Mouse (Mus musculus) E14TG2a.4 (cell line): Measurements from ENCODE around the gene Baz1a.

Source experiments
- CTCF ChIP-seq: conservative IDR thresholded peaks from 2 replicates; pipeline ENCODE4 v1.5.1; 2014; ENCODE audit warnings: low read length
- NANOG ChIP-seq: IDR thresholded peaks from 2 replicates; pipeline ENCODE4 v1.6.1; 2014; ENCODE audit warnings: borderline replicate concordance, low read length, mixed read lengths

GRCm38 (mm10) chr12:54862606-54863535 is 151.3 kb downstream of the Baz1a start, which contains the start of gene Cfl2:
- TF ChIP-seq NANOG = no peak
- TF ChIP-seq CTCF = no peak
